Mouse (Mus musculus) small intestine, adult 2 months (tissue): Measurements from ENCODE around the gene Scml4. TPM values are rescaled to one million over a fixed set of nuclear protein-coding genes. Genes with fewer than 3 reads are reported as not detected.

Source experiments
- H3K27ac ChIP-seq: fragments of 200-500 bp; 2 replicates; pipeline ENCODE4 v1.5.1; 2012; ENCODE audit warnings: low read depth, low read length, control low read depth, inconsistent platforms; ENCODE audit not compliant: insufficient read depth
- H3K27me3 ChIP-seq: fragments of 200-500 bp; 2 replicates; pipeline ENCODE4 v1.6.1; 2012; ENCODE audit warnings: mild to moderate bottlenecking, moderate library complexity, low read length, inconsistent platforms; ENCODE audit not compliant: control insufficient read depth, insufficient read depth
- H3K36me3 ChIP-seq: fragments of 200-500 bp; 2 replicates; pipeline ENCODE4 v1.6.1; 2012; ENCODE audit warnings: mild to moderate bottlenecking, low read length, control low read depth, inconsistent platforms; ENCODE audit not compliant: control insufficient read depth, insufficient read depth
- H3K4me1 ChIP-seq: fragments of 200-500 bp; 2 replicates; pipeline ENCODE4 v1.6.1; 2012; ENCODE audit warnings: low read length, inconsistent platforms, mixed read lengths; ENCODE audit not compliant: control insufficient read depth, insufficient read depth, insufficient read length
- H3K4me3 ChIP-seq: fragments of 200-500 bp; 2 replicates; pipeline ENCODE4 v1.5.1; 2012; ENCODE audit warnings: low read depth, mild to moderate bottlenecking, control low read depth, inconsistent platforms, low read length, moderate library complexity
- CTCF ChIP-seq: fragments of 200-500 bp; IDR thresholded peaks from 2 replicates; pipeline ENCODE4 v1.5.1; 2012; ENCODE audit warnings: low read depth, mild to moderate bottlenecking, control low read depth, inconsistent platforms, low read length, moderate library complexity, mixed read lengths; ENCODE audit not compliant: insufficient replicate concordance, insufficient read length; ENCODE audit errors: extremely low read depth
- POLR2A ChIP-seq: fragments of 200-500 bp; IDR thresholded peaks from 2 replicates; pipeline ENCODE4 v1.6.1; 2012; ENCODE audit warnings: low read depth, mild to moderate bottlenecking, control low read depth, inconsistent platforms, low read length, moderate library complexity
- WGBS: fragments of 180-500 bp; shearing (Covaris S2); methylation state at CpG from one replicate; pipeline ENCODE4 v1.1.7; 2018; 5-methylcytosine and 5-hydroxymethylcytosine counted together
- polyA plus RNA-seq: library from polyadenylated mRNA; depleted of rRNA; stranded (reverse); fragments of >200 nt; gene quantifications from 2 replicates; pipeline ENCODE4 v1.2.3, GENCODE M21; 2012

The Scml4 gene
- polyA plus RNA-seq, 1 experiment: 12.1 TPM

DNA sequence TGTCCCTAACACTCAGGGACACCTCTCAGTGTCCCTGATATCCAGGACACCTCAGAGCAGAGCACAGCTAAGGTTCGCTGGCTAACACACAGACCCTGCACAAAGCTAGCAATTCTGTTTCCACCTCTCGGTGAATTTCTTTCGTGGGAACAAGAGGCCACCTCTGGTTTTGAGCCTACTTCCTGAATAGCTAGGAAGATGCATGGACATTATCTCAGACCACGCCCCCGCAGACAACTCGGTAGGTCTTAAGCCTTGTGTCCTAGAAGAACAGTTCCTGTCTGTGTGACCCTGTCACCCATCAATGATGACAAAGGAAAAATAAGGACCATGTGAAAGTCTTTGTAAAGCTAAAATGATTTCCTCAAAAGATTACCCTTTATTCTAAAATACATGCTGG lies 54.0 kb downstream of the Scml4 start:
- Histone ChIP-seq H3K27me3 (no peaks in the 10 kb centered on the region), H3K27ac (0 out of 2 replicates have a peak overlapping the region, but pooled peaks have one; percentile 5), H3K36me3 (no peaks in the 10 kb centered on the region), H3K4me1 (peaks cover 4% of the 10 kb centered on the region; the same call in 1 of the 2 replicates), H3K4me3 (no peak overlapping the region)
- TF ChIP-seq CTCF: no peak
- TF ChIP-seq POLR2A: no peak
- 22% methylated on average over 6 of the region's 6 CpGs for WGBS

DNA sequence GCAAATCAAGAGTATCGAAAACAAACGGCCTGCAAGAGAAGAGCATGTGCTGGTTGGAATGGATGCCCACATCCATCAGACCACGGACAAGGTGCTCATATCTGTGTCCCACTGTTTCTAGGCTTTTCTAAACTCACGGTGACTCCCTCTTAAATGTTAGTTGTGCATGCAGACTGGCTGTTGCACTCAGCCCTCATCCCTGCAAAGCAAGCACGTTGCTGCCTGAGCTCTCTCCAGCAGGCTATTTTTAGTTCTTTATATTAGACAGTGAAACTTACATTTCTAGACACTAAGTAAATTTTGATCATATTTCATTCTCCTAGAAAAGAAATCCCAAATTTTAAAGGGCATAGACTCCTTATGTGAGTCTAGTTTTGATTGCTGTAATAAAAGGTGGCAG lies 57.2 kb downstream of the Scml4 start:
- H3K36me3 ChIP-seq: no peaks in the 10 kb centered on the region
- TF ChIP-seq CTCF (no peak), POLR2A (no peak)
- 80% methylated on average over 5 of the region's 5 CpGs for WGBS
- no peaks in the 10 kb centered on the region for H3K4me1 ChIP-seq
- H3K27me3 ChIP-seq: no peaks in the 10 kb centered on the region
- H3K4me3 ChIP-seq: no peak overlapping the region
- H3K27ac ChIP-seq: no peak overlapping the region

DNA sequence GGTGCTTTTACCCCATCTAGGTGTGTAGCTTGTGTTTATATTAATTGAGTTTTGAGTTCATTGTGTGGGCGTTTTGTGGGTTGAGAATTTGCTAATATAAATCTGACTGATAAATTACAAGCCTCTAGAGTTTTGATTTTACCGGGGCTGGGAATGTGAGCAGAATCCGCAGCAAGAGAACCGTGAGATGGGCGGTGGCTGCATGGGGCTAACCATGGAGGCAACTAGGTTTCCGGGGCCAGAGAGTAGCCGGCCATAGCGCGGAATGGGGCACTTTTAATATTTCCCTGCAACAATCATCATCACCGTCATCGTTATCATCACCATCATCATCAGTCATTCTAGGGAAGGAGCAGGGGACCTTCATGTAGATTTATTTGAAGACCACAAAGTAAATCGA lies 59.6 kb downstream of the Scml4 start:
- Histone ChIP-seq H3K27ac (no peak overlapping the region), H3K4me1 (no peaks in the 10 kb centered on the region), H3K27me3 (no peaks in the 10 kb centered on the region), H3K4me3 (no peak overlapping the region), H3K36me3 (no peaks in the 10 kb centered on the region)
- 94% methylated on average over 12 of the region's 12 CpGs for WGBS
- TF ChIP-seq POLR2A: no peak
- no peak for TF ChIP-seq CTCF

- no peaks in the 10 kb centered on the region for H3K36me3 ChIP-seq
- peak overlapping the region; percentile 55 for H3K4me3 ChIP-seq
- no peak for TF ChIP-seq CTCF
- no peak for TF ChIP-seq POLR2A
- no peaks in the 10 kb centered on the region for H3K27me3 ChIP-seq
- 64% methylated on average over 22 of the region's 22 CpGs for WGBS
- H3K27ac ChIP-seq: no peak overlapping the region
- H3K4me1 ChIP-seq: peaks cover 4% of the 10 kb centered on the region; the same call in 1 of the 2 replicates
These were observed 65.1 kb downstream of the Scml4 start for GRCm38 (mm10) chr10:42925103-42925866.

DNA sequence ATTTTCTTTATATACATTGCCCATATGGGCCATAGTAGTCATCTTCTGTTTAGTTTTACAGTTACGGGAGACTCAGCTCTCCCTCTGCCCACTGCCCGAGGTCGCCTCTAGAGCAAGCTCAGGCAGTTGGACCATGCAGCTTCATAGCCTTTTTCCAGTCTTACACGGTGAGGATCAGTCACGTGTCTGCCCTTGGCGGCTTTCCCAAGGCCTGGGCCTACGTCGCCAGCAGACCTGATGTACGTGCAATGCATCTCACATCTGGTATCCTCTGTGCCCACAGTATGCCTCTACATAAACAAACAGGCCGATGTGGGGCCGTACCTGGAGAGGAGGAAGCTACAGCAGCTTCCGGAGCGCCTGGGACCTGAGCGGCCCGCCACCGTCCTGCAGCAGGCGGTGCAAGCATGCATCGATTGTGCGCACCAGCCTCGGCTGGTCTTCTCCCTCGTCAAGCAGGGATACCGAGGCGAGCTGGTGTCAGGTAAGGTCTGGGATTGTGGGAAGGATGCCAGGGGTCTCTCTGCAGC lies 70.0 kb downstream of the Scml4 start:
- TF ChIP-seq POLR2A: no peak
- TF ChIP-seq CTCF: no peak
- no peaks in the 10 kb centered on the region for H3K36me3 ChIP-seq
- no peak overlapping the region for H3K27ac ChIP-seq
- no peaks in the 10 kb centered on the region for H3K27me3 ChIP-seq
- 93% methylated on average over 23 of the region's 23 CpGs for WGBS
- H3K4me1 ChIP-seq: peaks cover 2% of the 10 kb centered on the region; the same call in 1 of the 2 replicates
- H3K4me3 ChIP-seq: no peak overlapping the region

DNA sequence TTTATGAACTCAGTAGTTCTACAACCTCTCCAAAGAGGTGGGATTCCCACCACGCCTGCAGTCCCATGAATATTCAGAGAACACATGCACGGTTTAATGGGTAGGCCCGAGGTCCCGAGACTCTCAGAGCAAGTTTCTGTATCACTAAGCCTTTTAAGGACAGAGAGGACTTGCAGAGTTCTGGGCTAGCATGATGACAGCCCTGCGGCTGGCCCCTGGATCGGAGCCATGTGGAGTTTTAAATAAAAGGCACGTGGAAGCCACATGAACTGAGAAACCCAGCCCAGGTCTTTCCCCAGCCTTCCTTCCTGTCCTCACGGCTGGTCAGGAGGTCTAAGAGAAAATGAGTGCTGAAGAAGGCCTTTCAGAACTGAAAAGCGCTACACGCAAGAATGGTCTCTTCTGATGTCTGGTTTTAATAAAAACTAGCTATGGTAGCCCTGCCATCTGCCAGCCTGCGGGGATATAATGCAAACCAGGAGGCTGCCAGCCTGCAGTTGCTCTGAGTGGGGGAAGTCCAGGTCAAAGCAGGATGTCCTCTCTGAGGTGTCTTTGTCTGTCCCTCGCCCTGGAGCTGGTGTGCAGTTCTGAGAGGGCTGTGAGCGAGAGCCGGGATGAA lies 72.8 kb downstream of the Scml4 start:
- no peak overlapping the region for H3K27ac ChIP-seq
- no peak for TF ChIP-seq POLR2A
- TF ChIP-seq CTCF: no peak
- 80% methylated on average over 14 of the region's 14 CpGs for WGBS

GRCm38 (mm10) chr10:42934672-42935071 lies 74.5 kb downstream of the Scml4 start:
- 68% methylated on average over 8 of the region's 8 CpGs for WGBS
- peaks cover 3% of the 10 kb centered on the region; the same call in 1 of the 2 replicates for H3K4me1 ChIP-seq
- no peak for TF ChIP-seq CTCF
- TF ChIP-seq POLR2A: no peak
- no peaks in the 10 kb centered on the region for H3K27me3 ChIP-seq
- no peaks in the 10 kb centered on the region for H3K36me3 ChIP-seq
- peak overlapping the region; percentile 36 for H3K4me3 ChIP-seq
- H3K27ac ChIP-seq: peak overlapping the region; percentile 48

More for the DNA sequence above, 72.8 kb downstream of the Scml4 start:
- H3K36me3 ChIP-seq: no peaks in the 10 kb centered on the region
- no peak overlapping the region for H3K4me3 ChIP-seq
- no peaks in the 10 kb centered on the region for H3K27me3 ChIP-seq
- no peaks in the 10 kb centered on the region for H3K4me1 ChIP-seq
